Mouse (Mus musculus) forebrain, embryonic 13.5 days (tissue): ENCODE results near the gene Ap2s1. TPM values are rescaled to one million over a fixed set of nuclear protein-coding genes. Genes with fewer than 3 reads are reported as not detected.

Experiments used
- ATAC-seq: fragments of 200-750 bp; cut with Nextera tagmentation; 2 replicates; pipeline ENCODE4 v1.8.0; 2017
- H3K27ac ChIP-seq: fragments of 300-500 bp; sonication (generic); 2 replicates; pipeline ENCODE4 v1.5.1; 2015; ENCODE audit warnings: inconsistent platforms, mild to moderate bottlenecking, moderate library complexity
- H3K27me3 ChIP-seq: fragments of 300-500 bp; sonication (generic); 2 replicates; pipeline ENCODE4 v1.6.1; 2015; ENCODE audit warnings: mild to moderate bottlenecking, inconsistent platforms
- H3K36me3 ChIP-seq: fragments of 300-500 bp; sonication (generic); 2 replicates; pipeline ENCODE4 v1.6.1; 2015; ENCODE audit warnings: mild to moderate bottlenecking, inconsistent platforms; ENCODE audit not compliant: poor library complexity, severe bottlenecking
- H3K4me1 ChIP-seq: fragments of 300-500 bp; sonication (generic); 2 replicates; pipeline ENCODE4 v1.6.1; 2015; ENCODE audit warnings: inconsistent platforms
- H3K4me2 ChIP-seq: fragments of 300-500 bp; sonication (generic); 2 replicates; pipeline ENCODE4 v1.6.1; 2015; ENCODE audit warnings: inconsistent platforms, mild to moderate bottlenecking, moderate library complexity
- H3K4me3 ChIP-seq: fragments of 300-500 bp; sonication (generic); 2 replicates; pipeline ENCODE4 v1.5.1; 2015; ENCODE audit warnings: mild to moderate bottlenecking, inconsistent platforms
- H3K9ac ChIP-seq: fragments of 300-500 bp; sonication (generic); 2 replicates; pipeline ENCODE4 v1.6.1; 2015; ENCODE audit warnings: mild to moderate bottlenecking, inconsistent platforms
- H3K9me3 ChIP-seq: fragments of 300-500 bp; sonication (generic); replicated peaks from 2 replicates; pipeline ENCODE4 v1.6.1; 2016; ENCODE audit warnings: inconsistent platforms
- WGBS: fragments of 180-500 bp; shearing (Covaris S2); methylation state at CpG from one replicate; pipeline ENCODE4 v1.1.7; 2015; 5-methylcytosine and 5-hydroxymethylcytosine counted together
- polyA plus RNA-seq: library from polyadenylated mRNA; unstranded; fragments of >200 nt; fragmentation: Nextera tagmentation; extraction: Ambion mirVana; gene quantifications from 2 replicates; pipeline ENCODE4 v1.2.1, GENCODE M21; 2015

Ap2s1 gene
- polyA plus RNA-seq, 1 experiment from 2014 or later = 333 TPM

GRCm38 (mm10) chr7:16758872-16759574, 20.8 kb downstream of the Ap2s1 start:
- 68% methylated on average over 10 of the region's 11 CpGs for WGBS
- Histone ChIP-seq H3K4me2 (no peak overlapping the region), H3K9me3 (no peaks in the 10 kb centered on the region), H3K9ac (no peak overlapping the region), H3K27me3 (no peaks in the 10 kb centered on the region), H3K36me3 (no peaks in the 10 kb centered on the region), H3K4me1 (no peaks in the 10 kb centered on the region), H3K4me3 (no peak overlapping the region), H3K27ac (no peak overlapping the region)
- ATAC-seq = peak; percentile 66

GRCm38 (mm10) chr7:16760292-16760691, 22.1 kb downstream of the Ap2s1 start:
- H3K4me1 ChIP-seq = no peaks in the 10 kb centered on the region
- H3K27ac ChIP-seq = no peak overlapping the region
- no peak for ATAC-seq
- WGBS = 30% methylated on average over 8 of the region's 8 CpGs
- H3K27me3 ChIP-seq = no peaks in the 10 kb centered on the region
- H3K4me3 ChIP-seq = no peak overlapping the region
- no peaks in the 10 kb centered on the region for H3K36me3 ChIP-seq
- H3K9me3 ChIP-seq = no peaks in the 10 kb centered on the region
- H3K4me2 ChIP-seq = no peak overlapping the region
- H3K9ac ChIP-seq = no peak overlapping the region

GRCm38 (mm10) chr7:16761005-16761481, 22.8 kb downstream of the Ap2s1 start:
- H3K36me3 ChIP-seq = no peaks in the 10 kb centered on the region
- 46% methylated on average over 10 of the region's 10 CpGs for WGBS
- no peak overlapping the region for H3K4me2 ChIP-seq

GRCm38 (mm10) chr7:16761630-16762029, 23.4 kb downstream of the Ap2s1 start:
- H3K4me2 ChIP-seq = no peak overlapping the region
- H3K9ac ChIP-seq = no peak overlapping the region
- 51% methylated on average over 5 of the region's 5 CpGs for WGBS
- no peaks in the 10 kb centered on the region for H3K36me3 ChIP-seq
- no peak overlapping the region for H3K27ac ChIP-seq
- H3K4me3 ChIP-seq = no peak overlapping the region
- H3K9me3 ChIP-seq = no peaks in the 10 kb centered on the region
- H3K27me3 ChIP-seq = no peaks in the 10 kb centered on the region
- no peaks in the 10 kb centered on the region for H3K4me1 ChIP-seq
- ATAC-seq = no peak

More at GRCm38 (mm10) chr7:16761005-16761481, 22.8 kb downstream of the Ap2s1 start:
- Histone ChIP-seq H3K27ac (no peak overlapping the region), H3K4me3 (no peak overlapping the region), H3K27me3 (no peaks in the 10 kb centered on the region), H3K9ac (no peak overlapping the region), H3K4me1 (no peaks in the 10 kb centered on the region), H3K9me3 (no peaks in the 10 kb centered on the region)
- ATAC-seq = no peak

- H3K4me1 ChIP-seq = no peaks in the 10 kb centered on the region
- H3K9me3 ChIP-seq = no peaks in the 10 kb centered on the region
- WGBS = 86% methylated on average over 7 of the region's 7 CpGs
- H3K4me3 ChIP-seq = no peak overlapping the region
- H3K27ac ChIP-seq = no peak overlapping the region
- no peaks in the 10 kb centered on the region for H3K36me3 ChIP-seq
- no peak overlapping the region for H3K4me2 ChIP-seq
- no peak for ATAC-seq
- H3K9ac ChIP-seq = no peak overlapping the region
- H3K27me3 ChIP-seq = no peaks in the 10 kb centered on the region
Observed at GRCm38 (mm10) chr7:16763463-16764218, 25.4 kb downstream of the Ap2s1 start.

GRCm38 (mm10) chr7:16766443-16766842, 28.2 kb downstream of the Ap2s1 start:
- Histone ChIP-seq H3K27me3 (no peaks in the 10 kb centered on the region), H3K9me3 (peaks cover 3% of the 10 kb centered on the region; the same call in 1 of the 2 replicates), H3K4me3 (no peak overlapping the region), H3K36me3 (no peaks in the 10 kb centered on the region), H3K9ac (no peak overlapping the region), H3K4me1 (no peaks in the 10 kb centered on the region), H3K27ac (no peak overlapping the region), H3K4me2 (no peak overlapping the region)
- no peak for ATAC-seq
- 23% methylated on average over 2 of the region's 2 CpGs for WGBS

- H3K4me3 ChIP-seq = no peak overlapping the region
- peaks cover 3% of the 10 kb centered on the region for H3K4me1 ChIP-seq
- no peaks in the 10 kb centered on the region for H3K27me3 ChIP-seq
- ATAC-seq = no peak
- WGBS = 67% methylated on average over 5 of the region's 5 CpGs
- no peak overlapping the region for H3K9ac ChIP-seq
- no peak overlapping the region for H3K4me2 ChIP-seq
- peaks cover 6% of the 10 kb centered on the region; the same call in 1 of the 2 replicates for H3K9me3 ChIP-seq
- no peaks in the 10 kb centered on the region for H3K36me3 ChIP-seq
- H3K27ac ChIP-seq = no peak overlapping the region
Observed at GRCm38 (mm10) chr7:16775888-16776287, 37.7 kb downstream of the Ap2s1 start.

- no peaks in the 10 kb centered on the region for H3K36me3 ChIP-seq
- H3K27me3 ChIP-seq = peaks cover 3% of the 10 kb centered on the region; the same call in 1 of the 2 replicates
- ATAC-seq = no peak
- H3K27ac ChIP-seq = no peak overlapping the region
- no peak overlapping the region for H3K4me3 ChIP-seq
- WGBS = 73% methylated on average over 5 of the region's 5 CpGs
- H3K9ac ChIP-seq = no peak overlapping the region
- peaks cover 44% of the 10 kb centered on the region for H3K4me1 ChIP-seq
- H3K9me3 ChIP-seq = no peaks in the 10 kb centered on the region
- H3K4me2 ChIP-seq = no peak overlapping the region
Observed at GRCm38 (mm10) chr7:16780076-16780475, 41.9 kb downstream of the Ap2s1 start.

- 3% methylated on average over 34 of the region's 34 CpGs for WGBS
- Histone ChIP-seq H3K4me3 (peak within 1 kb of the TSS; percentile 60), H3K4me1 (peaks cover 44% of the 10 kb centered on the region), H3K27me3 (peaks cover 3% of the 10 kb centered on the region; the same call in 1 of the 2 replicates), H3K36me3 (no peaks in the 10 kb centered on the region), H3K4me2 (peak within 1 kb of the TSS; percentile 100), H3K9ac (peak within 1 kb of the TSS; percentile 79), H3K9me3 (no peaks in the 10 kb centered on the region), H3K27ac (peak within 1 kb of the TSS; percentile 51; the same call in 1 of the 2 replicates)
- peak; percentile 82 for ATAC-seq
Observed at GRCm38 (mm10) chr7:16780825-16781554, 42.8 kb downstream of the Ap2s1 start, which contains the start of gene Slc1a5. Slc1a5 (plus strand) TSS chr7:16781340.

- Histone ChIP-seq H3K27ac (peak overlapping the region; percentile 51; the same call in 1 of the 2 replicates), H3K27me3 (peaks cover 3% of the 10 kb centered on the region; the same call in 1 of the 2 replicates), H3K4me2 (peak overlapping the region; percentile 100), H3K9me3 (no peaks in the 10 kb centered on the region), H3K9ac (peak overlapping the region; percentile 79), H3K4me1 (peaks cover 44% of the 10 kb centered on the region), H3K36me3 (peaks cover under 1% of the 10 kb centered on the region; the same call in 1 of the 2 replicates), H3K4me3 (peak overlapping the region; percentile 60)
- peak; percentile 5; the same call in 1 of the 2 replicates for ATAC-seq
- WGBS = 1% methylated on average over 10 of the region's 10 CpGs
Observed at GRCm38 (mm10) chr7:16781555-16781815, 43.3 kb downstream of the Ap2s1 start.

- Histone ChIP-seq H3K9ac (peak overlapping the region; percentile 79), H3K27me3 (peaks cover 3% of the 10 kb centered on the region; the same call in 1 of the 2 replicates), H3K4me2 (peak overlapping the region; percentile 100), H3K9me3 (no peaks in the 10 kb centered on the region), H3K27ac (no peak overlapping the region), H3K4me3 (peak overlapping the region; percentile 60), H3K4me1 (peaks cover 44% of the 10 kb centered on the region), H3K36me3 (peaks cover 4% of the 10 kb centered on the region; the same call in 1 of the 2 replicates)
- under 1% methylated on average over 47 of the region's 60 CpGs for WGBS
- peak; percentile 22; the same call in 1 of the 2 replicates for ATAC-seq
Observed at GRCm38 (mm10) chr7:16781816-16782554, 43.8 kb downstream of the Ap2s1 start.
